Mouse (Mus musculus): ENCODE results near the gene Gfap. TPM values are rescaled to one million over a fixed set of nuclear protein-coding genes. Genes with fewer than 3 reads are reported as not detected.
A peak's percentile ranks its signal among the peaks of the same experiment; 100 is the strongest.

The Gfap gene
- total RNA-seq (2021): 100 to 1,000 TPM; 263 to 355 TPM
- long read RNA-seq, experiment 1, transcript Gfap-201 (9 exons, 2,648 nt): major isoform, 298 of 336 reads
- long read RNA-seq, experiment 1, transcript Gfap-202 (8 exons, 2,600 nt): minor isoform, 13 of 336 reads
- long read RNA-seq, experiment 1, partial matches to known transcripts: 14 of 336 reads
- long read RNA-seq, experiment 1, other reads (novel, unspliced or antisense): 11 of 336 reads
- long read RNA-seq, experiment 2, transcript Gfap-202 (8 exons, 2,600 nt): minor isoform, 13 of 417 reads
- long read RNA-seq, experiment 2, transcript Gfap-201 (9 exons, 2,648 nt): major isoform, 354 of 417 reads
- long read RNA-seq, experiment 2, partial matches to known transcripts: 12 of 417 reads
- long read RNA-seq, experiment 2, other reads (novel, unspliced or antisense): 38 of 417 reads

GRCm38 (mm10) chr11:102900763-102901162 lies at the start of gene Gfap:
Gene Gfap (minus strand): TSS chr11:102900912.
- peak; percentile 79 to 86 for DNase-seq (ENCODE audit: low spot score in 2 of 2)

GRCm38 (mm10) chr11:102948043-102948961 lies 47.6 kb upstream of the Gfap start:
- DNase-seq (ENCODE audit: low spot score in 2 of 2): peak in 1 of 2 experiments; percentile 28

GRCm38 (mm10) chr11:102946992-102947343 lies 46.3 kb upstream of the Gfap start:
- DNase-seq (ENCODE audit: low spot score in 2 of 2): peak in 1 of 2 experiments; percentile 13

- peak; percentile 53 to 72 for DNase-seq (ENCODE audit: low spot score in 2 of 2)
Measured at GRCm38 (mm10) chr11:102946265-102946991, 45.7 kb upstream of the Gfap start, which contains the start of gene C1ql1. Gene C1ql1 (minus strand): TSS chr11:102946688.

GRCm38 (mm10) chr11:102945306-102946264 lies 44.9 kb upstream of the Gfap start:
- DNase-seq (ENCODE audit: low spot score in 2 of 2): peak in 1 of 2 experiments; percentile 24

- no peak for DNase-seq (ENCODE audit: low spot score in 2 of 2)
Measured at GRCm38 (mm10) chr11:102941236-102941635, 40.5 kb upstream of the Gfap start.

GRCm38 (mm10) chr11:102939024-102939675 lies 38.4 kb upstream of the Gfap start:
- no peak for DNase-seq (ENCODE audit: low spot score in 2 of 2)

GRCm38 (mm10) chr11:102937529-102938182 lies 36.9 kb upstream of the Gfap start:
- peak in 1 of 2 experiments; percentile 56 for DNase-seq (ENCODE audit: low spot score in 2 of 2)

GRCm38 (mm10) chr11:102936272-102936671 lies 35.6 kb upstream of the Gfap start:
- no peak for DNase-seq (ENCODE audit: low spot score in 2 of 2)

GRCm38 (mm10) chr11:102930672-102931071 lies 30.0 kb upstream of the Gfap start:
- no peak for DNase-seq (ENCODE audit: low spot score in 2 of 2)

GRCm38 (mm10) chr11:102925351-102925717 lies 24.6 kb upstream of the Gfap start:
- no peak for DNase-seq (ENCODE audit: low spot score in 2 of 2)

- peak; percentile 89 to 96 for DNase-seq (ENCODE audit: low spot score in 2 of 2)
Measured at GRCm38 (mm10) chr11:102924557-102925350, 24.0 kb upstream of the Gfap start, which contains the start of gene Kif18b. Gene Kif18b (minus strand): TSS chr11:102925124.

- DNase-seq (ENCODE audit: low spot score in 2 of 2): no peak
Measured at GRCm38 (mm10) chr11:102921491-102921890, 20.8 kb upstream of the Gfap start.

- DNase-seq (ENCODE audit: low spot score in 2 of 2): no peak
Measured at GRCm38 (mm10) chr11:102918077-102918476, 17.4 kb upstream of the Gfap start.

GRCm38 (mm10) chr11:102915380-102915779 lies 14.7 kb upstream of the Gfap start:
- no peak for DNase-seq (ENCODE audit: low spot score in 2 of 2)

- DNase-seq (ENCODE audit: low spot score in 2 of 2): no peak
Measured at GRCm38 (mm10) chr11:102911376-102911775, 10.7 kb upstream of the Gfap start.

GRCm38 (mm10) chr11:102903654-102904053 lies 2.9 kb upstream of the Gfap start:
- no peak for DNase-seq (ENCODE audit: low spot score in 2 of 2)

GRCm38 (mm10) chr11:102902107-102902506 lies 1.4 kb upstream of the Gfap start:
- no peak for DNase-seq (ENCODE audit: low spot score in 2 of 2)

Data from layer of hippocampus, postnatal 14 days (tissue).